Mouse (Mus musculus) lung, adult 2 months (tissue): ENCODE measurements around the gene Gm5089.

Experiments used
- CTCF ChIP-seq: fragments of 200-500 bp; IDR thresholded peaks from 2 replicates; pipeline ENCODE4 v1.5.1; 2011; ENCODE audit warnings: mild to moderate bottlenecking, low read length, control low read depth; ENCODE audit not compliant: insufficient read depth
- POLR2A ChIP-seq: fragments of 200-500 bp; IDR thresholded peaks from 2 replicates; pipeline ENCODE4 v1.6.1; 2011; ENCODE audit warnings: low read depth, mild to moderate bottlenecking, control low read depth, low read length, borderline replicate concordance; ENCODE audit errors: extremely low read depth

DNA sequence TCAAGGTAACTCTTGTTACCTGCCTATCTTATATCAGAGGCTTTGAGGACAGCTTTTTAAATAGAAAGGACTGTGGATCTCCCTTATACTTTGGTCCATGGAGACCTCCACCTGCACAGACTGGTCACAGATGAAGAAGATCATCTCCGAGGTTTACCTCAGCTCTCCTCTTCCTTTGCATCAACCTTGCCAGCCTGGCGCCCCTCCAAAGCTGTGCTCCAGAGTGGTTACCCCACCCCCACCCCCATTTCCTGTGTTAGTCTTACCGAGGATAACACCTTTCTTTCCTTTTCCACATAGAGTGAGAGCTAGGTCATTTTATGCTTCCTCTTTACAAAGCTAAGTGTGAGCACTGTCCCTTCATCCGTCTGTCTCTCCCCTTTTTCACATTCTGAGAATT is 60.0 kb downstream of the Gm5089 start:
- TF ChIP-seq CTCF (no peak), POLR2A (no peak)
